Mouse (Mus musculus) heart, postnatal 10 days (tissue): ENCODE results near the gene Acaa1b. TPM values are rescaled to one million over a fixed set of nuclear protein-coding genes. Genes with fewer than 3 reads are reported as not detected.

Experiments
- DNase-seq, 2 experiments: peaks; one replicate each; pipeline ENCODE4 v3.0.0; 2021
- intact Hi-C: fragments of 180-260 bp; cut with DNase I; formaldehyde crosslinking; loops from one replicate; pipeline ENCODE4 v1.15.1; 2025
- total RNA-seq, 2 experiments: library from RNA; stranded (reverse); gene quantifications; 2 replicates each; pipeline ENCODE4 v1.2.3; 2021

The Acaa1b gene
- total RNA-seq, 2 experiments from 2014 or later = 2.6 to 4.8 TPM

GRCm38 (mm10) chr9:119145137-119145536 is 11.8 kb downstream of the Acaa1b start:
- DNase-seq = no peak
- intact Hi-C loops = no loop called here

GRCm38 (mm10) chr9:119144696-119145095 is 12.2 kb downstream of the Acaa1b start:
- DNase-seq = no peak
- intact Hi-C loops = no loop called here

- DNase-seq = no peak
- intact Hi-C loops = no loop called here
Measured at GRCm38 (mm10) chr9:119143372-119143771, 13.5 kb downstream of the Acaa1b start.

DNA sequence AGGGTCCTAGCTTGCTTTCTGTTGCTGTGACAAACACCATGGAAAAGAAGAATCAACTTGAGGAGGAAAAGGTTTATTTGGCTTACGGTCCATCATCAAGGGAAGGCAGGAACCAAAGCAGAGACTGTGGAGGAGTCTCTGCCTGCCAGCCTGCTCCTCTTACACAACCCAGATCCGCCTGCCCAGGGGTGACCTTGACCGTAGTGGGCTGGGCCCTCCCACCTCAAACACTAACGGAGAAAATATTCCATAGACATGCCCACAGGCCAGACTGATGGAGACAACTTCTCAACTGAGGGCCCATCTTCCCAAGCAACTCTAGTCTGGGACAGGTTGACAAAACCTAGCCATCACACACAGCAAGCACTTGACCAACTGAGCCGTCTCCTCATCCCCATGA is 14.8 kb downstream of the Acaa1b start:
- no peak for DNase-seq
- intact Hi-C loops = no loop called here

DNA sequence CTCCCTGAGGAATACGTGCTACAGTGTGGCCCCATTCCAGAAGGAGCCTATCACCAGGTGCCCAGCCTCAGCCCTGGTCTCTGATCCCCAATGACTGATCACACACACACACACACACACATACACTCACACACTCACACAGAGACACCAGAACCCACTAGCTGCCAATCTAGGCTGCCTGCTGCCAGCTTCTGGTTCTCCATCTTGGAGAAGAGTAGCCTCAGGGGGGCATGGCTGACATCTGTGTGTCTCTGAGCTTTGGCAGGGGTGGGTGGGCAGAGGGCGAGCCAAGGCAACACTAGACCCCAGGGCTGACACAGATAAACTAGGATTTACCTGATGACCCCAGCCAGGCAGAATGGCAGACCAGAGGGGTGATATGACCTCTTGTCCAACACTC is 18.1 kb downstream of the Acaa1b start:
- intact Hi-C loops = no loop called here

GRCm38 (mm10) chr9:119130692-119131091 is 26.2 kb downstream of the Acaa1b start:
- DNase-seq = no peak

More for the DNA sequence above, 18.1 kb downstream of the Acaa1b start:
- DNase-seq = no peak

DNA sequence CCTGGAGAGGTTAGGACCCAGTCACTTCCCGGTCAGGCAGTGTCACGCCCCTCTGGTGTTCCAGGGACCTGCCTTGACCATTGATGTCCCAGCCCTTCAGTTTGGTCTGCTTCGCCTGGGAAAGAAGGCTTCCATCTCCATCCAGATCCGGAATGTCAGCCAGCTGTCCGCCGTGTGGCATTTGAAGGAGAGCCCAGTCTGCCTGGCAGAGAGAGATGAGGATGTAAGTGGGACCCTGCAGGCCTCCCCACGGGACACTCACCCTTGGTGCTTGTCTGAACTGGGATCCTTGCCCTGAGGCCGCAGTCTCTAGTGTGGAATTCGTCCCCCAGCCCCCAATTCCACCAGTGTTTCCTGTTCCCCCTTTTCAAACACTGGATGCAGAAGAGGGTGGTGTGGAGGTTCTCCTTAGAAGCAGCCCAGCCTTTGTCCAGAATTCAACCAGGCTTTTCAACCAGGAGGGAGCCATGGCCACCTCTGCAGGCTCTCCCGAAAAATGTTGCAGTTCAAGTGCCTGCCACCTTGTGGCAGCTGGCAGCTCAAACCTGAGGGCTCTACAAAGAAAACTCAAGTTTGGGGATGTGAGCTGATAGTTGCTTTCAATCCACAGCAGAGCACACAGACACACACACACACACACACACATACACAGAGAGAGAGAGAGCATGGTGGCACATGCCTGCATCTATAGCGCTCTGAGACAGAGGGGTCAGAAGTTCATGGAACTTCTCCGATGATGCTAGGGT is 28.3 kb downstream of the Acaa1b start:
- no peak for DNase-seq
- intact Hi-C loops = no loop called here

More at GRCm38 (mm10) chr9:119130692-119131091, 26.2 kb downstream of the Acaa1b start:
- intact Hi-C loops = no loop called here

- DNase-seq = no peak
- intact Hi-C loops = no loop called here
Measured at GRCm38 (mm10) chr9:119122596-119123369, 34.1 kb downstream of the Acaa1b start.

DNA sequence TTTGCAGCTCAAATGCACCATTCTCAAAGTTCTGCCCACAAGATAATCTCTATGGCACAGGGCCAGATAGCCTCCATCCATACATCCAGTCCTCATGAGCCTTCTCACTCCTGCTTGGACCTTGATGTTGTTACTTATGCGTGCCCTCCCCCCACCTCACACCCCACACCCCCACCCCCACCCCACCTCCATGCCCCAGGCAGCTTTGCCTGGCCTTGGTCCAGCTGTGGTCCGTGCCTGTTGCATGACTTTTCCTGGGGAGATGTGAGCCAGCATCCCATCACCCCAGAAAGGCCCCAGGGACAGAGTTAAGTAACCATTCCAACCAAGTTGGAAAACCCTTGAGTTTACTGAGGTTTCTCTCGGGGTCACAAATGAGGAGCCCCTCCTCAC is 36.7 kb downstream of the Acaa1b start:
- no peak for DNase-seq
- intact Hi-C loops = no loop called here

- DNase-seq = no peak
- intact Hi-C loops = no loop called here
Measured at GRCm38 (mm10) chr9:119119409-119120167, 37.3 kb downstream of the Acaa1b start.

GRCm38 (mm10) chr9:119114911-119115310 is 42.0 kb downstream of the Acaa1b start:
- intact Hi-C loops = no loop called here
- no peak for DNase-seq

GRCm38 (mm10) chr9:119110640-119111039 is 46.3 kb downstream of the Acaa1b start:
- intact Hi-C loops = no loop called here
- DNase-seq = no peak

DNA sequence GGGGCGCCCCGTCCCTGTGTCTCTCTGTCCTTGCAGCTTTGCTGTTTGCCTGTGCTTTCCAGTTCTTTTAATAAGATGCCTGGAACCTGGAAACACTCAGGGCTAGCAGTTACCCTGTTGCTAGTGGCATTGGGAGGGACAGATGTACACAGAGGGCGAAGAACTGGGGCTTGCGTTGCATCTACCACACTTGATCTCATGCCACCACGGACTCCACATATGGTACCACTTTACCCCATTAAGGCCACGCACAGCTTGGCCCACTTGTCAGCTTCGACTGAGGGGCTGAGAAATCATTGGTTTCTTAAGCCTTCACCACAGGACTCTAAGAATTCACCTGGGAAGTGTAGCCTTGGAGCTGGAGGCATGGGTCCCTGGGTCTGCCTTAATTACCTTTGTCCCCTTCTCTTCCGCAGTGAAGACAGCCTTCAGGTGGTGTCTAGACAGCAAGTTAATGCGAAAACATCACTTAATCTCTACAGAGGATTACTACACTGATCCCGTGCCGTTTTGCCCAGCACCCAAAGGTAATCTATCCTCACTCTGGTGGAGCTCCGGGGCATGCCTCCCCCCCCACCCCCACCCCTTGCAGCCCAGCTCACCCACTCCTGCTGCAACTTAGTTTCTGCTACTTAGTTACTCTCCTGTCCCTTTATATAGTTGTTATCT is 47.1 kb downstream of the Acaa1b start:
- DNase-seq = no peak
- intact Hi-C loops = loop anchor here (5.0 kb wide), 1 partner anchor 242 kb away; no protein-coding TSS in a partner anchor

DNA sequence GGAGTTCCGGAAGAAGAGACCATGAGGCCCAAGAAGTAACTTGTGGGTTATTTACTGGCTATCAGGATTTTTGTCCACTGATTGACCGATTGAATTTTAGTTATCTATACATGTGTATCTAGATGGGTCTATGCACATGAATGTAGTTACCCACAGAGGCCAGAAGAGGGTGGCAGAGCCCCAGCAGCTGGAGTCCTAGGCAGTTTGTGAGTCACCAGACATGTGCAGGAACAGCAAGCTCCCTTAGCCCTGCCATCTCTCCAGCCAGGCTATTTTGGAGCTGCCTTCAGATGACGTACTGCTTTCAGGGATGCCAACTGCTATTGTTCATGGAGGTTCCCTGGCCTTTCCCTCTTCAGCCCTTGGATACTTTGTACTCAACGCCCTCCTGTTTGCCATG is 49.3 kb downstream of the Acaa1b start:
- peak in 1 of 2 experiments; percentile 50 for DNase-seq
- intact Hi-C loops = loop anchor here (5.0 kb wide), 1 partner anchor 245 kb away; no protein-coding TSS in a partner anchor

GRCm38 (mm10) chr9:119102783-119103113 is 54.1 kb downstream of the Acaa1b start:
- intact Hi-C loops = no loop called here
- DNase-seq = no peak

DNA sequence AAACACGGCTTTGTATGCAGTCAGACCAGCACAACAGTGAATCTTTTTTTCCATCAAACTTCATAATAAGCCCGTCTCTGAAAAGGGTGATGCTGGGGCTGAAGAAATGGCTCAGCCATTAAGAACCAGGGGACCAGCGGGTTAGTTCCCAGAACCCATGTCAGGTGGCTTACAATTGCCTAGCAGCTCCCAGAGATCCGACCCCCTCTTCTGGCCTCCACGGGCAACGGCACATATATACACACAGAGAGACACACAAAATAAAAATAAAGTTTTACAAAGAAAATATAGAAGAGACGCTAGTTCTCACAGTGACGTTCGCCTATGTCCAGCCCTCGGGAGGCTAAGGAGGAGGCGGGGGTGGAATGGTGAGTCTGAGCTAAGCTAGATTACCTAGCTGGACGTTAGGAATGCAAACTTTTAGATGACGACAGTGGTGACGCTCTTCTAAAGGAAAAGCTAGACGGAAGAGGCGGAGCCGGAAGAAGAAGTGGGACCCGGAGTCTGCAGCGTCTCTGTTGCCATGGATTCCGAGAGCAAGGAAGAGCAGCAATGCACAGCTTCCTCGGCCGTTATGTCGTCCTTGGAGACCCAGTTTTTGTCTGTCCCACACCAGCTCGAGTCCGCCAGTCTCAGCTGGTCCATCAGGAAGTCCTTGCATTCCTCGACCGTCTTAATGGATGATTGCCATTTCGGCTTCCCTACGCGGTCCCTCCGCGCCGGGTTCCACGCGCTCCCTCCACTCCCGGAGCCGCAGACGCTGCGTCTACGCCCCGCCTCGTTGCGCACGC is 54.7 kb downstream of the Acaa1b start, which contains the start of gene Dlec1:
Gene Dlec1 (plus strand): TSS at position 487 of the 791 bp plus-strand sequence.
- peak; percentile 77 to 81 for DNase-seq
- intact Hi-C loops = no loop called here

- DNase-seq = no peak
- intact Hi-C loops = no loop called here
Measured at GRCm38 (mm10) chr9:119100177-119100898, 56.6 kb downstream of the Acaa1b start.
